Mouse (Mus musculus): ENCODE measurements around the gene S100a6. TPM values are rescaled to one million over a fixed set of nuclear protein-coding genes. Genes with fewer than 3 reads are reported as not detected.

The S100a6 gene
- polyA plus RNA-seq (2014; fragmentation: Nextera tagmentation; extraction: Ambion mirVana) = 23.7 and 25.3 TPM in 2 replicates

- Histone ChIP-seq H3K27ac (replicated peaks; ENCODE audit: low read depth, low read length) (no peak within 1 kb of the TSS), H3K4me3 (ENCODE audit: low read depth, low read length) (peak within 1 kb of the TSS; percentile 25), H3K9me3 (replicated peaks; ENCODE audit: control insufficient read depth, low read length) (no peaks in the 10 kb centered on the region), H3K4me2 (ENCODE audit: low read depth, low read length) (peak within 1 kb of the TSS; percentile 66), H3K27me3 (ENCODE audit: control insufficient read depth, insufficient read depth, low read length) (no peaks in the 10 kb centered on the region), H3K4me1 (ENCODE audit: control insufficient read depth, insufficient read depth, low read length) (no peaks in the 10 kb centered on the region), H3K36me3 (replicated peaks; ENCODE audit: control insufficient read depth, insufficient read depth, low read depth, low read length) (no peaks in the 10 kb centered on the region), H3K9ac (replicated peaks; ENCODE audit: low read length) (peak within 1 kb of the TSS; percentile 49)
- WGBS = 0% methylated on average over 23 of the region's 23 CpGs
- DNase-seq (ENCODE audit: low spot score) (peak; percentile 79), ATAC-seq (replicated peaks; ENCODE audit: insufficient number of reproducible peaks, low FRiP score, low TSS enrichment, low read depth) (peak; percentile 57; the same call in 1 of the 2 replicates)
Observed at GRCm38 (mm10) chr3:90612728-90613291, at the start of gene S100a6. TSS of gene S100a6 (plus strand) at chr3:90612882.

GRCm38 (mm10) chr3:90574691-90575090, 38.0 kb upstream of the S100a6 start:
- H3K36me3 ChIP-seq (replicated peaks; ENCODE audit: control insufficient read depth, insufficient read depth, low read depth, low read length) = no peaks in the 10 kb centered on the region
- WGBS = 86% methylated on average over 5 of the region's 5 CpGs
- H3K27me3 ChIP-seq (ENCODE audit: control insufficient read depth, insufficient read depth, low read length) = no peaks in the 10 kb centered on the region
- no peak overlapping the region for H3K9ac ChIP-seq (replicated peaks; ENCODE audit: low read length)
- no peak overlapping the region for H3K4me2 ChIP-seq (ENCODE audit: low read depth, low read length)
- no peaks in the 10 kb centered on the region for H3K9me3 ChIP-seq (replicated peaks; ENCODE audit: control insufficient read depth, low read length)
- no peak overlapping the region for H3K4me3 ChIP-seq (ENCODE audit: low read depth, low read length)
- no peak for DNase-seq (ENCODE audit: low spot score)
- H3K4me1 ChIP-seq (ENCODE audit: control insufficient read depth, insufficient read depth, low read length) = no peaks in the 10 kb centered on the region
- no peak for ATAC-seq (replicated peaks; ENCODE audit: insufficient number of reproducible peaks, low FRiP score, low TSS enrichment, low read depth)
- H3K27ac ChIP-seq (replicated peaks; ENCODE audit: low read depth, low read length) = no peak overlapping the region

GRCm38 (mm10) chr3:90575320-90575719, 37.4 kb upstream of the S100a6 start:
- Histone ChIP-seq H3K9ac (replicated peaks; ENCODE audit: low read length) (no peak overlapping the region), H3K27ac (replicated peaks; ENCODE audit: low read depth, low read length) (no peak overlapping the region), H3K4me1 (ENCODE audit: control insufficient read depth, insufficient read depth, low read length) (no peaks in the 10 kb centered on the region), H3K9me3 (replicated peaks; ENCODE audit: control insufficient read depth, low read length) (no peaks in the 10 kb centered on the region), H3K27me3 (ENCODE audit: control insufficient read depth, insufficient read depth, low read length) (no peaks in the 10 kb centered on the region), H3K36me3 (replicated peaks; ENCODE audit: control insufficient read depth, insufficient read depth, low read depth, low read length) (no peaks in the 10 kb centered on the region), H3K4me3 (ENCODE audit: low read depth, low read length) (no peak overlapping the region), H3K4me2 (ENCODE audit: low read depth, low read length) (no peak overlapping the region)
- WGBS = 90% methylated on average over 3 of the region's 3 CpGs
- ATAC-seq (replicated peaks; ENCODE audit: insufficient number of reproducible peaks, low FRiP score, low TSS enrichment, low read depth) (no peak), DNase-seq (ENCODE audit: low spot score) (no peak)

- H3K4me3 ChIP-seq (ENCODE audit: low read depth, low read length) = no peak overlapping the region
- ATAC-seq (replicated peaks; ENCODE audit: insufficient number of reproducible peaks, low FRiP score, low TSS enrichment, low read depth) (no peak), DNase-seq (ENCODE audit: low spot score) (no peak)
- H3K4me2 ChIP-seq (ENCODE audit: low read depth, low read length) = no peak overlapping the region
- H3K27me3 ChIP-seq (ENCODE audit: control insufficient read depth, insufficient read depth, low read length) = no peaks in the 10 kb centered on the region
- no peaks in the 10 kb centered on the region for H3K36me3 ChIP-seq (replicated peaks; ENCODE audit: control insufficient read depth, insufficient read depth, low read depth, low read length)
- 73% methylated on average over 10 of the region's 10 CpGs for WGBS
- no peak overlapping the region for H3K27ac ChIP-seq (replicated peaks; ENCODE audit: low read depth, low read length)
- H3K4me1 ChIP-seq (ENCODE audit: control insufficient read depth, insufficient read depth, low read length) = no peaks in the 10 kb centered on the region
- H3K9me3 ChIP-seq (replicated peaks; ENCODE audit: control insufficient read depth, low read length) = no peaks in the 10 kb centered on the region
- no peak overlapping the region for H3K9ac ChIP-seq (replicated peaks; ENCODE audit: low read length)
Observed at GRCm38 (mm10) chr3:90576351-90577001, 36.2 kb upstream of the S100a6 start.

GRCm38 (mm10) chr3:90579433-90579832, 33.2 kb upstream of the S100a6 start:
- H3K27ac ChIP-seq (replicated peaks; ENCODE audit: low read depth, low read length) = no peak overlapping the region

GRCm38 (mm10) chr3:90581141-90581540, 31.5 kb upstream of the S100a6 start:
- H3K27me3 ChIP-seq (ENCODE audit: control insufficient read depth, insufficient read depth, low read length) = no peaks in the 10 kb centered on the region
- no peaks in the 10 kb centered on the region for H3K9me3 ChIP-seq (replicated peaks; ENCODE audit: control insufficient read depth, low read length)
- H3K36me3 ChIP-seq (replicated peaks; ENCODE audit: control insufficient read depth, insufficient read depth, low read depth, low read length) = no peaks in the 10 kb centered on the region
- no peaks in the 10 kb centered on the region for H3K4me1 ChIP-seq (ENCODE audit: control insufficient read depth, insufficient read depth, low read length)
- 88% methylated on average over 5 of the region's 5 CpGs for WGBS
- no peak overlapping the region for H3K9ac ChIP-seq (replicated peaks; ENCODE audit: low read length)
- H3K4me3 ChIP-seq (ENCODE audit: low read depth, low read length) = no peak overlapping the region
- DNase-seq (ENCODE audit: low spot score) (no peak), ATAC-seq (replicated peaks; ENCODE audit: insufficient number of reproducible peaks, low FRiP score, low TSS enrichment, low read depth) (no peak)
- no peak overlapping the region for H3K4me2 ChIP-seq (ENCODE audit: low read depth, low read length)
- no peak overlapping the region for H3K27ac ChIP-seq (replicated peaks; ENCODE audit: low read depth, low read length)

More at GRCm38 (mm10) chr3:90579433-90579832, 33.2 kb upstream of the S100a6 start:
- Histone ChIP-seq H3K4me2 (ENCODE audit: low read depth, low read length) (no peak overlapping the region), H3K9ac (replicated peaks; ENCODE audit: low read length) (no peak overlapping the region), H3K36me3 (replicated peaks; ENCODE audit: control insufficient read depth, insufficient read depth, low read depth, low read length) (no peaks in the 10 kb centered on the region), H3K9me3 (replicated peaks; ENCODE audit: control insufficient read depth, low read length) (no peaks in the 10 kb centered on the region), H3K4me3 (ENCODE audit: low read depth, low read length) (no peak overlapping the region), H3K27me3 (ENCODE audit: control insufficient read depth, insufficient read depth, low read length) (no peaks in the 10 kb centered on the region), H3K4me1 (ENCODE audit: control insufficient read depth, insufficient read depth, low read length) (no peaks in the 10 kb centered on the region)
- no peak for DNase-seq (ENCODE audit: low spot score)
- no peak for ATAC-seq (replicated peaks; ENCODE audit: insufficient number of reproducible peaks, low FRiP score, low TSS enrichment, low read depth)
- 61% methylated on average over 7 of the region's 7 CpGs for WGBS

- Histone ChIP-seq H3K36me3 (replicated peaks; ENCODE audit: control insufficient read depth, insufficient read depth, low read depth, low read length) (no peaks in the 10 kb centered on the region), H3K9ac (replicated peaks; ENCODE audit: low read length) (no peak overlapping the region), H3K4me3 (ENCODE audit: low read depth, low read length) (no peak overlapping the region), H3K4me2 (ENCODE audit: low read depth, low read length) (no peak overlapping the region), H3K9me3 (replicated peaks; ENCODE audit: control insufficient read depth, low read length) (no peaks in the 10 kb centered on the region), H3K27ac (replicated peaks; ENCODE audit: low read depth, low read length) (no peak overlapping the region), H3K4me1 (ENCODE audit: control insufficient read depth, insufficient read depth, low read length) (no peaks in the 10 kb centered on the region), H3K27me3 (ENCODE audit: control insufficient read depth, insufficient read depth, low read length) (no peaks in the 10 kb centered on the region)
- ATAC-seq (replicated peaks; ENCODE audit: insufficient number of reproducible peaks, low FRiP score, low TSS enrichment, low read depth) (no peak), DNase-seq (ENCODE audit: low spot score) (no peak)
- 91% methylated on average over 1 of the region's 1 CpGs for WGBS
Observed at GRCm38 (mm10) chr3:90582156-90582555, 30.5 kb upstream of the S100a6 start.

GRCm38 (mm10) chr3:90582556-90582955, 30.1 kb upstream of the S100a6 start:
- no peaks in the 10 kb centered on the region for H3K4me1 ChIP-seq (ENCODE audit: control insufficient read depth, insufficient read depth, low read length)
- ATAC-seq (replicated peaks; ENCODE audit: insufficient number of reproducible peaks, low FRiP score, low TSS enrichment, low read depth) = no peak
- no peak overlapping the region for H3K27ac ChIP-seq (replicated peaks; ENCODE audit: low read depth, low read length)
- H3K36me3 ChIP-seq (replicated peaks; ENCODE audit: control insufficient read depth, insufficient read depth, low read depth, low read length) = no peaks in the 10 kb centered on the region
- WGBS = 90% methylated on average over 4 of the region's 4 CpGs
- H3K27me3 ChIP-seq (ENCODE audit: control insufficient read depth, insufficient read depth, low read length) = no peaks in the 10 kb centered on the region
- no peaks in the 10 kb centered on the region for H3K9me3 ChIP-seq (replicated peaks; ENCODE audit: control insufficient read depth, low read length)
- no peak overlapping the region for H3K9ac ChIP-seq (replicated peaks; ENCODE audit: low read length)
- H3K4me2 ChIP-seq (ENCODE audit: low read depth, low read length) = no peak overlapping the region
- DNase-seq (ENCODE audit: low spot score) = no peak
- H3K4me3 ChIP-seq (ENCODE audit: low read depth, low read length) = no peak overlapping the region

All from embryonic facial prominence, embryonic 11.5 days (tissue).